Mouse (Mus musculus): ENCODE measurements around the gene Thbs2.

- TF ChIP-seq CTCF (IDR thresholded peaks at IDR 0.05; ENCODE audit: low read depth) (no peak), EP300 (IDR thresholded peaks at IDR 0.05; ENCODE audit: low read depth) (no peak)
Observed at GRCm38 (mm10) chr17:14693048-14693993, 714 bp downstream of the Thbs2 start.
